Mouse (Mus musculus): ENCODE measurements at regions not wholly inside any gene's neighbourhood (a gene's known extent, or its start where the extent isn't known, plus 50 kb on each side); places are given as distances from the start of the nearest gene placed in this dataset.
"Not testable (repeated sequence)": the region's sequence is repeated elsewhere in the genome, so short reads cannot be mapped to it uniquely, and the experiment has no call there.

- no peaks in the 10 kb centered on the region for H3K4me1 ChIP-seq (replicated peaks; ENCODE audit: control insufficient read depth in 2 of 2, insufficient read depth in 2 of 2, low read length in 1 of 2)
- no peak for TF ChIP-seq CTCF (IDR thresholded peaks at IDR 0.05; ENCODE audit: low read depth)
- no peak for TF ChIP-seq EP300 (IDR thresholded peaks at IDR 0.05; ENCODE audit: low read depth)
- no peaks in the 10 kb centered on the region for H3K27me3 ChIP-seq (ENCODE audit: control insufficient read depth, insufficient read depth, low read length)
- H3K4me3 ChIP-seq (ENCODE audit: insufficient read depth in 1 of 2, low read depth in 2 of 2, low read length in 2 of 2): no peak overlapping the region
- H3K36me3 ChIP-seq (replicated peaks; ENCODE audit: control insufficient read depth, insufficient read depth, low read depth): no peaks in the 10 kb centered on the region
- no peak overlapping the region for H3K4me2 ChIP-seq (ENCODE audit: low read depth)
- ATAC-seq (ENCODE audit: insufficient read depth): no peak
- no peaks in the 10 kb centered on the region for H3K9me3 ChIP-seq (ENCODE audit: control insufficient read depth, low read length)
- DNase-seq (ENCODE audit: low read depth in 3 of 3, low spot score in 3 of 3): no peak
- H3K27ac ChIP-seq: no peak overlapping the region
- no peak overlapping the region for H3K9ac ChIP-seq (replicated peaks)
- 41% methylated on average over 4 of the region's 4 CpGs for WGBS (ENCODE audit: insufficient replicate concordance)
Measured at GRCm38 (mm10) chr4:153854748-153855092, 102.3 kb upstream of the A430005L14Rik start.

GRCm38 (mm10) chr4:153861420-153861819, 95.6 kb upstream of the A430005L14Rik start:
- Histone ChIP-seq H3K36me3 (replicated peaks; ENCODE audit: control insufficient read depth, insufficient read depth, low read depth) (no peaks in the 10 kb centered on the region), H3K27me3 (ENCODE audit: control insufficient read depth, insufficient read depth, low read length) (no peaks in the 10 kb centered on the region), H3K27ac (no peak overlapping the region), H3K4me2 (ENCODE audit: low read depth) (no peak overlapping the region), H3K4me1 (replicated peaks; ENCODE audit: control insufficient read depth in 2 of 2, insufficient read depth in 2 of 2, low read length in 1 of 2) (no peaks in the 10 kb centered on the region), H3K9me3 (ENCODE audit: control insufficient read depth, low read length) (peaks cover 4% of the 10 kb centered on the region), H3K9ac (replicated peaks) (no peak overlapping the region), H3K4me3 (ENCODE audit: insufficient read depth in 1 of 2, low read depth in 2 of 2, low read length in 2 of 2) (no peak overlapping the region)
- ATAC-seq (ENCODE audit: insufficient read depth): no peak
- no peak for DNase-seq (ENCODE audit: low read depth in 3 of 3, low spot score in 3 of 3)
- 63% methylated on average over 8 of the region's 8 CpGs for WGBS (ENCODE audit: insufficient replicate concordance)
- TF ChIP-seq EP300 (IDR thresholded peaks at IDR 0.05; ENCODE audit: low read depth) (no peak), CTCF (IDR thresholded peaks at IDR 0.05; ENCODE audit: low read depth) (no peak)

GRCm38 (mm10) chr4:153862121-153862660, 94.8 kb upstream of the A430005L14Rik start:
- Histone ChIP-seq H3K9me3 (ENCODE audit: control insufficient read depth, low read length) (peaks cover 4% of the 10 kb centered on the region), H3K9ac (replicated peaks) (no peak overlapping the region), H3K27ac (no peak overlapping the region), H3K4me1 (replicated peaks; ENCODE audit: control insufficient read depth in 2 of 2, insufficient read depth in 2 of 2, low read length in 1 of 2) (no peaks in the 10 kb centered on the region), H3K36me3 (replicated peaks; ENCODE audit: control insufficient read depth, insufficient read depth, low read depth) (no peaks in the 10 kb centered on the region), H3K4me3 (ENCODE audit: insufficient read depth in 1 of 2, low read depth in 2 of 2, low read length in 2 of 2) (no peak overlapping the region), H3K27me3 (ENCODE audit: control insufficient read depth, insufficient read depth, low read length) (no peaks in the 10 kb centered on the region), H3K4me2 (ENCODE audit: low read depth) (no peak overlapping the region)
- 48% methylated on average over 12 of the region's 12 CpGs for WGBS (ENCODE audit: insufficient replicate concordance)
- no peak for DNase-seq (ENCODE audit: low read depth in 3 of 3, low spot score in 3 of 3)
- no peak for ATAC-seq (ENCODE audit: insufficient read depth)
- TF ChIP-seq EP300 (IDR thresholded peaks at IDR 0.05; ENCODE audit: low read depth): no peak
- no peak for TF ChIP-seq CTCF (IDR thresholded peaks at IDR 0.05; ENCODE audit: low read depth)

- H3K9ac ChIP-seq (replicated peaks): no peak overlapping the region
- no peaks in the 10 kb centered on the region for H3K27me3 ChIP-seq (ENCODE audit: control insufficient read depth, insufficient read depth, low read length)
- DNase-seq (ENCODE audit: low read depth in 3 of 3, low spot score in 3 of 3) (no peak), ATAC-seq (ENCODE audit: insufficient read depth) (no peak)
- no peaks in the 10 kb centered on the region for H3K36me3 ChIP-seq (replicated peaks; ENCODE audit: control insufficient read depth, insufficient read depth, low read depth)
- no peak overlapping the region for H3K4me3 ChIP-seq (ENCODE audit: insufficient read depth in 1 of 2, low read depth in 2 of 2, low read length in 2 of 2)
- no peaks in the 10 kb centered on the region for H3K4me1 ChIP-seq (replicated peaks; ENCODE audit: control insufficient read depth in 2 of 2, insufficient read depth in 2 of 2, low read length in 1 of 2)
- no peak overlapping the region for H3K4me2 ChIP-seq (ENCODE audit: low read depth)
- no peaks in the 10 kb centered on the region for H3K9me3 ChIP-seq (ENCODE audit: control insufficient read depth, low read length)
- no peak for TF ChIP-seq EP300 (IDR thresholded peaks at IDR 0.05; ENCODE audit: low read depth)
- no peak for TF ChIP-seq CTCF (IDR thresholded peaks at IDR 0.05; ENCODE audit: low read depth)
- 55% methylated on average over 3 of the region's 3 CpGs for WGBS (ENCODE audit: insufficient replicate concordance)
- H3K27ac ChIP-seq: no peak overlapping the region
Measured at GRCm38 (mm10) chr4:153872346-153872745, 84.7 kb upstream of the A430005L14Rik start.

GRCm38 (mm10) chr4:153875036-153875435, 82.0 kb upstream of the A430005L14Rik start:
- not testable (repeated sequence) for H3K9ac ChIP-seq (replicated peaks); H3K27ac ChIP-seq; DNase-seq (ENCODE audit: low read depth in 3 of 3, low spot score in 3 of 3); H3K36me3 ChIP-seq (replicated peaks; ENCODE audit: control insufficient read depth, insufficient read depth, low read depth); H3K4me1 ChIP-seq (replicated peaks; ENCODE audit: control insufficient read depth in 2 of 2, insufficient read depth in 2 of 2, low read length in 1 of 2); ATAC-seq (ENCODE audit: insufficient read depth); H3K27me3 ChIP-seq (ENCODE audit: control insufficient read depth, insufficient read depth, low read length); H3K9me3 ChIP-seq (ENCODE audit: control insufficient read depth, low read length); H3K4me3 ChIP-seq (ENCODE audit: insufficient read depth in 1 of 2, low read depth in 2 of 2, low read length in 2 of 2); H3K4me2 ChIP-seq (ENCODE audit: low read depth)
- WGBS (ENCODE audit: insufficient replicate concordance): 64% methylated on average over 1 of the region's 1 CpGs
